Mouse (Mus musculus): ENCODE data around the gene Gm6525. TPM values are rescaled to one million over a fixed set of nuclear protein-coding genes. Genes with fewer than 3 reads are reported as not detected.

The Gm6525 gene
- total and polyA plus RNA-seq, 2 experiments, result not detected

DNA sequence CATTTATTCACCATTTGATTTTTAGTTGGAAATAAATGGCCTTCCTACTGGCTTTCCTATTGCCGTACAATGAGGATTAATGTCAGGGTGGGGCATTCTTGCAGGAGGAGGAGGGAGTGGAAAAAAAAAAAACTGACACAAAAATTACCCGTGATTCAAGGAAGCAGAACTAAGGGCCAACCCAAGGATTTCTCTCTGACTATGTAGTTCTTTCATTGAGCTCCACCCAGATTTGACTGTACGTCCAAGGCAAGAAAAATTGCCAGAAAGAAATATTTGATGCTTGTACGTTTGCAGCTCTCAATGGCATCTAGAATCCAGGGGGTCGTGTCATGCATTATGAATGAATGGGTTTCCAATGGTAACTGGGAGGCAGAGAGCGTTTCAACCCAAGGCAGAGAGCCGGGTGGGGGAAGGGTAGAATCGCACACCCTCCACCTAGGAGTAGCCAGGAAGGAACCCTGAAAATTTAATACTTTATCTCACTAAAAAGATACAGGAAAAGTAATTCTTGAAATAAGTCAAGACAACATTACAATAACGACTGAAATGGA, 45.9 kb downstream of the Gm6525 start:
- WGBS, result 62% methylated on average over 9 of the region's 9 CpGs
- H3K36me3 ChIP-seq (ENCODE audit: control insufficient read depth, insufficient read depth, low read length), result no peaks in the 10 kb centered on the region
- TF ChIP-seq CTCF (IDR thresholded peaks at IDR 0.05; ENCODE audit: low read depth, low read length) (no peak), POLR2A (IDR thresholded peaks at IDR 0.05; ENCODE audit: extremely low read depth, insufficient read depth, low read length) (no peak)

DNA sequence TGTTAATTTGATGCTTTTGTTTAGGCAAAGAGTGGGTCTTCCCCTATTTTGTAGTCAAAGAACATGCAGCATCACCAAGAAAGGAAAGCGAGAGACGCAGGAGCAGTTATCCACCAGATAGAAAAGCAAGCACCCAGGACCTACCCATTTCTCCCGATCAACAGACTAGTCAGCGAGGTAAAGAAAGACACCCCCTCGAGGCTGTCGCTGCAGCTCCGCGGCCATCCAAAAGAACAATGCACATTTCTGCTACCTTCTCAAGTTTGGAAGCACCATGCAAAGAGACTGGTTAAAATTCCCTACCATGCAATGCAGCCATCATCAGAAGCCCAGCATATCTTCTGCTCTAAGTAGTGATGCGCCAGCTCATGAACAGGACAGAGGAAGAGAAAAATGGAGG, 46.4 kb downstream of the Gm6525 start:
- peaks cover 7% of the 10 kb centered on the region; the same call in 1 of the 2 replicates for H3K79me2 ChIP-seq (ENCODE audit: control insufficient read depth, insufficient read depth, low read length)
- DNase-seq (ENCODE audit: extremely low read depth, low read depth, low spot score), result no peak
- WGBS, result 55% methylated on average over 9 of the region's 9 CpGs
- peaks cover 12% of the 10 kb centered on the region for H3K4me1 ChIP-seq (ENCODE audit: control insufficient read depth, insufficient read depth, low read length)
- H3K27ac ChIP-seq (replicated peaks; ENCODE audit: insufficient read depth, low read depth, low read length), result no peak overlapping the region
- no peaks in the 10 kb centered on the region for H3K27me3 ChIP-seq (ENCODE audit: control insufficient read depth, insufficient read depth, low read length)
- TF ChIP-seq POLR2A (IDR thresholded peaks at IDR 0.05; ENCODE audit: extremely low read depth, insufficient read depth, low read length) (no peak), CTCF (IDR thresholded peaks at IDR 0.05; ENCODE audit: low read depth, low read length) (no peak)
- H3K36me3 ChIP-seq (ENCODE audit: control insufficient read depth, insufficient read depth, low read length), result no peaks in the 10 kb centered on the region
- no peak overlapping the region for H3K9ac ChIP-seq (ENCODE audit: low read depth, low read length)
- peak overlapping the region; percentile 26; the same call in 1 of the 2 replicates for H3K4me3 ChIP-seq (ENCODE audit: insufficient read depth, low read depth, low read length)

More for the DNA sequence above, 45.9 kb downstream of the Gm6525 start:
- Histone ChIP-seq H3K79me2 (ENCODE audit: control insufficient read depth, insufficient read depth, low read length) (peaks cover 7% of the 10 kb centered on the region; the same call in 1 of the 2 replicates), H3K27me3 (ENCODE audit: control insufficient read depth, insufficient read depth, low read length) (no peaks in the 10 kb centered on the region), H3K4me3 (ENCODE audit: insufficient read depth, low read depth, low read length) (no peak overlapping the region), H3K9ac (ENCODE audit: low read depth, low read length) (no peak overlapping the region), H3K27ac (replicated peaks; ENCODE audit: insufficient read depth, low read depth, low read length) (no peak overlapping the region), H3K4me1 (ENCODE audit: control insufficient read depth, insufficient read depth, low read length) (peaks cover 17% of the 10 kb centered on the region)
- no peak for DNase-seq (ENCODE audit: extremely low read depth, low read depth, low spot score)

DNA sequence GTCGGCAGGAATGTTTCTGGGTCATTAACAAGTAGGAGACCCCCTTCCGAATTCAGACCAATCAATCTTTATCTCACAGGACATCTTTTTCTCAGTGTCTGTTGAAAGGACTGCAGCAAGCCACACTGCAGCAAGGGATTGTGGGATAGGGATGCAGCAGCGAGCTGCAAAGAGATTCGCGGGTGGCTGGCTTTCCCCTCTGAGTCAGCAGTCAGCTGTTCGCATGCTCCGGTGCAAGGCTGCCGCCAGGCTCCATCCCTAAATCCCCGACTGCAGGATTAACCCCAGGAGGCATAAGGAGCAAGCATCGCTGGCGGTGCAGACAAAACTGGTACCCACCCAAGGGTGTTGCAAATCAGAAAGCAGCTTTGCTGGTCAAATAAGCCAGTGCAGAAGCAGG, 46.8 kb downstream of the Gm6525 start:
- WGBS, result 49% methylated on average over 11 of the region's 11 CpGs
- no peak for DNase-seq (ENCODE audit: extremely low read depth, low read depth, low spot score)
- Histone ChIP-seq H3K4me3 (ENCODE audit: insufficient read depth, low read depth, low read length) (peak overlapping the region; percentile 26; the same call in 1 of the 2 replicates), H3K36me3 (ENCODE audit: control insufficient read depth, insufficient read depth, low read length) (no peaks in the 10 kb centered on the region), H3K27me3 (ENCODE audit: control insufficient read depth, insufficient read depth, low read length) (no peaks in the 10 kb centered on the region), H3K27ac (replicated peaks; ENCODE audit: insufficient read depth, low read depth, low read length) (no peak overlapping the region), H3K79me2 (ENCODE audit: control insufficient read depth, insufficient read depth, low read length) (peaks cover 7% of the 10 kb centered on the region; the same call in 1 of the 2 replicates), H3K4me1 (ENCODE audit: control insufficient read depth, insufficient read depth, low read length) (peaks cover 12% of the 10 kb centered on the region; the same call in 1 of the 2 replicates), H3K9ac (ENCODE audit: low read depth, low read length) (no peak overlapping the region)
- TF ChIP-seq POLR2A (IDR thresholded peaks at IDR 0.05; ENCODE audit: extremely low read depth, insufficient read depth, low read length), result no peak
- no peak for TF ChIP-seq CTCF (IDR thresholded peaks at IDR 0.05; ENCODE audit: low read depth, low read length)

Other genes with a start within 250 kb of the Gm6525 start
- 21.1 and 24.9 TPM in 2 replicates for gene Tmem131l, start 133.9 kb upstream of the Gm6525 start, total RNA-seq (2014; rRNA removed)
- 10.7 and 15.3 TPM in 2 replicates for gene Tmem131l, start 133.9 kb upstream of the Gm6525 start, polyA plus RNA-seq (2012; rRNA removed)
- gene Mnd1, start 18.3 kb upstream of the Gm6525 start, total RNA-seq (2014; rRNA removed), result 7.4 and 7.5 TPM in 2 replicates
- gene Mnd1, start 18.3 kb upstream of the Gm6525 start, polyA plus RNA-seq (2012; rRNA removed), result 0.84 and 1.2 TPM in 2 replicates
- 10.0 and 11.1 TPM in 2 replicates for gene Trim2, start 132.8 kb downstream of the Gm6525 start, total RNA-seq (2014; rRNA removed)
- 26.3 and 27.4 TPM in 2 replicates for gene Trim2, start 132.8 kb downstream of the Gm6525 start, polyA plus RNA-seq (2012; rRNA removed)